Mouse (Mus musculus) myocyte (in vitro differentiated cells): ENCODE data around the gene Ccdc96.

ENCODE experiments used
- CEBPB ChIP-seq: IDR thresholded peaks from 2 replicates; pipeline ENCODE4 v1.6.1; 2011; ENCODE audit warnings: mild to moderate bottlenecking, moderate library complexity; ENCODE audit not compliant: poor library complexity, insufficient read depth, severe bottlenecking
- E2F4 ChIP-seq: IDR thresholded peaks from one replicate; pipeline ENCODE4 v1.6.1; 2011; ENCODE audit warnings: mild to moderate bottlenecking, control low read depth, moderate library complexity; ENCODE audit not compliant: insufficient read depth
- MAX ChIP-seq: IDR thresholded peaks from one replicate; pipeline ENCODE4 v1.6.1; 2011; ENCODE audit warnings: low read depth, mild to moderate bottlenecking, control low read depth
- MYOD1 ChIP-seq, 3 experiments: IDR thresholded peaks; one replicate each; pipeline ENCODE4 v1.6.1; 2011; ENCODE audit warnings: control low read depth in 2 of 3, low read depth in 2 of 3, mild to moderate bottlenecking in 2 of 3, moderate library complexity in 1 of 3; ENCODE audit not compliant: insufficient read length in 2 of 3, control insufficient read depth in 1 of 3
- MYOG ChIP-seq, 3 experiments: IDR thresholded peaks; one replicate each; pipeline ENCODE4 v1.6.1; 2011; ENCODE audit warnings: control low read depth in 2 of 3, low read depth in 2 of 3, mild to moderate bottlenecking in 2 of 3; ENCODE audit not compliant: insufficient read length in 2 of 3, control insufficient read depth in 1 of 3, insufficient read depth in 1 of 3
- POLR2A ChIP-seq: IDR thresholded peaks from one replicate; pipeline ENCODE4 v1.6.1; 2011; ENCODE audit warnings: low read depth, mild to moderate bottlenecking, control low read depth, moderate library complexity; ENCODE audit not compliant: insufficient read length
- POLR2AphosphoS2 ChIP-seq: IDR thresholded peaks from one replicate; pipeline ENCODE4 v1.6.1; 2011; ENCODE audit warnings: low read depth, control low read depth; ENCODE audit not compliant: insufficient read length
- REST ChIP-seq: IDR thresholded peaks from one replicate; pipeline ENCODE4 v1.6.1; 2011; ENCODE audit warnings: mild to moderate bottlenecking, control low read depth, moderate library complexity; ENCODE audit not compliant: insufficient read depth, insufficient read length
- SRF ChIP-seq: IDR thresholded peaks from one replicate; pipeline ENCODE4 v1.6.1; 2011; ENCODE audit warnings: low read depth; ENCODE audit not compliant: control insufficient read depth, insufficient read length
- TCF12 ChIP-seq: IDR thresholded peaks from one replicate; pipeline ENCODE4 v1.6.1; 2011; ENCODE audit warnings: mild to moderate bottlenecking, control low read depth; ENCODE audit not compliant: poor library complexity, insufficient read depth, severe bottlenecking
- TCF3 ChIP-seq: IDR thresholded peaks from one replicate; pipeline ENCODE4 v1.6.1; 2011; ENCODE audit warnings: low read depth, control low read depth; ENCODE audit not compliant: insufficient read length
- USF1 ChIP-seq: IDR thresholded peaks from one replicate; pipeline ENCODE4 v1.6.1; 2011; ENCODE audit warnings: low read depth, mild to moderate bottlenecking, control low read depth, moderate library complexity

- no peak for TF ChIP-seq E2F4
- TF ChIP-seq POLR2AphosphoS2, result no peak
- no peak for TF ChIP-seq POLR2A
- no peak for TF ChIP-seq MYOG (IDR thresholded peaks at IDR 0.05; ENCODE audit: control insufficient read depth in 1 of 3, insufficient read depth in 1 of 3, insufficient read length in 2 of 3, low read depth in 2 of 3)
- no peak for TF ChIP-seq MAX
- no peak for TF ChIP-seq USF1
- no peak for TF ChIP-seq CEBPB
- TF ChIP-seq TCF12, result no peak
- no peak for TF ChIP-seq SRF
- TF ChIP-seq REST, result no peak
- no peak for TF ChIP-seq MYOD1 (IDR thresholded peaks at IDR 0.05; ENCODE audit: control insufficient read depth in 1 of 3, insufficient read length in 2 of 3, low read depth in 2 of 3)
- no peak for TF ChIP-seq TCF3
These were observed 39.4 kb upstream of the Ccdc96 start for GRCm38 (mm10) chr5:36445028-36445427.
